Mouse (Mus musculus) embryonic facial prominence, embryonic 15.5 days (tissue): Measurements from ENCODE around the gene Otud5. TPM values are rescaled to one million over a fixed set of nuclear protein-coding genes. Genes with fewer than 3 reads are reported as not detected.
"Not testable (repeated sequence)": the region's sequence is repeated elsewhere in the genome, so short reads cannot be mapped to it uniquely, and the experiment has no call there.

Experiments
- ATAC-seq: fragments of 200-750 bp; cut with Nextera tagmentation; 2 replicates; pipeline ENCODE4 v1.8.0; 2017; ENCODE audit warnings: low read depth, moderate TSS enrichment; ENCODE audit not compliant: insufficient number of reproducible peaks, low FRiP score, low TSS enrichment
- H3K27ac ChIP-seq: fragments of 300-500 bp; sonication (generic); replicated peaks from 2 replicates; pipeline ENCODE4 v1.5.1; 2015; ENCODE audit warnings: mild to moderate bottlenecking, inconsistent platforms
- H3K27me3 ChIP-seq: fragments of 300-500 bp; sonication (generic); 2 replicates; pipeline ENCODE4 v1.6.1; 2015; ENCODE audit warnings: inconsistent platforms
- H3K36me3 ChIP-seq: fragments of 300-500 bp; sonication (generic); 2 replicates; pipeline ENCODE4 v1.6.1; 2015; ENCODE audit warnings: mild to moderate bottlenecking, inconsistent platforms
- H3K4me1 ChIP-seq: fragments of 300-500 bp; sonication (generic); 2 replicates; pipeline ENCODE4 v1.6.1; 2015; ENCODE audit warnings: inconsistent platforms
- H3K4me2 ChIP-seq: fragments of 300-500 bp; sonication (generic); replicated peaks from 2 replicates; pipeline ENCODE4 v1.6.1; 2015; ENCODE audit warnings: mild to moderate bottlenecking, inconsistent platforms
- H3K4me3 ChIP-seq: fragments of 300-500 bp; sonication (generic); replicated peaks from 2 replicates; pipeline ENCODE4 v1.5.1; 2015; ENCODE audit warnings: mild to moderate bottlenecking, inconsistent platforms
- H3K9ac ChIP-seq: fragments of 300-500 bp; sonication (generic); 2 replicates; pipeline ENCODE4 v1.6.1; 2015; ENCODE audit warnings: inconsistent platforms
- H3K9me3 ChIP-seq: fragments of 300-500 bp; sonication (generic); replicated peaks from 2 replicates; pipeline ENCODE4 v1.6.1; 2016; ENCODE audit warnings: inconsistent platforms
- WGBS: fragments of 180-500 bp; shearing (Covaris S2); methylation state at CpG from one replicate; pipeline ENCODE4 v1.1.7; 2015; 5-methylcytosine and 5-hydroxymethylcytosine counted together
- polyA plus RNA-seq: library from polyadenylated mRNA; unstranded; fragments of >200 nt; fragmentation: Nextera tagmentation; extraction: Ambion mirVana; gene quantifications from 2 replicates; pipeline ENCODE4 v1.2.1, GENCODE M21; 2015

Otud5 gene
- polyA plus RNA-seq, 1 experiment from 2014 or later = 53.9 TPM

DNA sequence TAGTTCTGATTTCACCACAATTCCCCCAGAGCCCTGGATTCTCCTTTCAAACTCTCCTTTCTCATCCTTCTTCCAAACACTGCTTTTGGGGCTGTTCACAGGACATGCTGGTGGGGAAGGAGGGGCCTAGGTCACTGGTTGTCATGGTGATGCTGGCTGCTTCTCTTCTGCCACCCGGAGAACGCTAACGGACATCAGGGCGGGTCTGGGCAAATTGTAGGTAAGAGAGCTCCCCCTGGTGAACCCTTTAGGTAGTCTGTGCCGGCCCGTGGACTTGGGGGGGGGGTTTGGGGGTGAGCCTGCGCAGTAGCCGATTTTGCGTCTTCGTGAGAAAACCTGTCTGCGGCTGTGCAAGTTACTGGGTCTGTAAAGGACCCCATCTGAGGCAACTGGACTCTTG is 38.7 kb downstream of the Otud5 start:
- no peak for ATAC-seq
- Histone ChIP-seq H3K4me1 (0 out of 2 replicates have a peak, but pooled peaks cover 5% of the 10 kb centered on the region), H3K36me3 (no peaks in the 10 kb centered on the region), H3K27ac (no peak overlapping the region), H3K9ac (no peak overlapping the region), H3K27me3 (no peaks in the 10 kb centered on the region), H3K9me3 (no peaks in the 10 kb centered on the region), H3K4me3 (no peak overlapping the region), H3K4me2 (peak overlapping the region; percentile 78)
- WGBS = 18% methylated on average over 11 of the region's 11 CpGs

DNA sequence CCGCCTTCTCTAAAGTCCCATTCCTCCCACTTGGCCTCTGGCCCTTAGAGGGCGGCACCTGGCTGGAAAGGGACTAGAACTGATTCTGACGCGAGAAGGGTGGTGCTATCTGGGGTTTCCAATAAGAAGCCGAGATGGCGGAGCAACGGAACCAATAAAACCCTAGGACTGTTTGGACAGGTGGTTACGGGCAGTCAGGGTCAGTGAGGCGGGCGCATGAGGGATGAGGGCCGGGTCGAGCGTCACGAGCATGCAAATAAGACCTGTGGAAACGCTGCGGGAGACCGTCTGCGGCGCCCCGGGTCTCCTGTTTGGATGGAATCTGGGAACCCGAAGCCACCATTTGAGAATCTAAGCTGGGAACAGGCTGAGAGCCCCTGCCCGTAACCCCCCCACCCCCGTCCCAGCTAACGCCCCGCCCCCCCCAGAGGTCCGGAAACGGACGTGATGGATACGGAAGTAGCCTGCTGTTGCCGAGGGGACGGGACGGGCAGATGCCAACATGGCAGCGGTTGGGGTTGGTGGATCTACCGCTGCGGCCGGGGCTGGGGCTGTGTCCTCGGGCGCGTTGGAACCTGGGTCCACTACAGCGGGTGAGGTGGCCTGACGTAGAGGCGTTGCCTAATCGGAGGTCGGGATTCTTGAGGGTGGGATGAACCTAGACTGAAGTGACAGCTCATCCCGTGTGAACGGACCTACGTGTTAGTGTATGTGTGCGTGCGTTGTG is 42.8 kb downstream of the Otud5 start, which contains the start of gene Slc35a2:
Slc35a2 (plus strand) TSS at position 188 of the 727 bp plus-strand sequence.
- Histone ChIP-seq H3K27me3 (no peaks in the 10 kb centered on the region), H3K4me2 (peak within 1 kb of the TSS; percentile 54), H3K4me1 (0 out of 2 replicates have a peak, but pooled peaks cover 5% of the 10 kb centered on the region), H3K9me3 (no peaks in the 10 kb centered on the region), H3K27ac (peak within 1 kb of the TSS; percentile 87), H3K4me3 (peak within 1 kb of the TSS; percentile 59), H3K9ac (0 out of 2 replicates have a peak within 1 kb of the TSS, but pooled peaks have one; percentile 12), H3K36me3 (no peaks in the 10 kb centered on the region)
- WGBS = 16% methylated on average over 49 of the region's 49 CpGs
- ATAC-seq = peak; percentile 90

DNA sequence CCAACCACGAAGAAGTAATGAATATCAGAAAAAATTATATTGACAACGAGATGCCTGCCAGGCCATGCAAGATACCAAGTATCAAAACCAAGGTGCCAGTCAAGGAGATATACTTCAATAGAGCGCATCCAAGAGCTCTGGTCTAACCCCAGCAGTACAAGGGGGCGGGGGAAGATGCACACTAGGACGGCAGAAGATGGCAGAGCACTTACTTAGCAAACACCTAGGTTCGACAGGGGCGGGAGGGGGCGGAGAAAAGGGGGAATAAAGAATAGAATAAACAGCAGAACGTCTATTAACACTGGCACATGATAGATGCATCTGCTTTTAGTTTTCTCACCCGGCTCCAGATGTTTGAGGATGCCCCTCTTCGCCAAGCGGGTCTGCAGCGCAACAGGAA is 57.0 kb downstream of the Otud5 start:
- no peaks in the 10 kb centered on the region for H3K4me1 ChIP-seq
- H3K9ac ChIP-seq = no peak overlapping the region
- peak overlapping the region; percentile 59 for H3K4me3 ChIP-seq
- H3K36me3 ChIP-seq = peaks cover 17% of the 10 kb centered on the region; the same call in 1 of the 2 replicates
- 23% methylated on average over 13 of the region's 13 CpGs for WGBS
- no peaks in the 10 kb centered on the region for H3K9me3 ChIP-seq
- H3K4me2 ChIP-seq = peak overlapping the region; percentile 49
- H3K27ac ChIP-seq = peak overlapping the region; percentile 88; the same call in 1 of the 2 replicates
- no peaks in the 10 kb centered on the region for H3K27me3 ChIP-seq
- no peak for ATAC-seq

DNA sequence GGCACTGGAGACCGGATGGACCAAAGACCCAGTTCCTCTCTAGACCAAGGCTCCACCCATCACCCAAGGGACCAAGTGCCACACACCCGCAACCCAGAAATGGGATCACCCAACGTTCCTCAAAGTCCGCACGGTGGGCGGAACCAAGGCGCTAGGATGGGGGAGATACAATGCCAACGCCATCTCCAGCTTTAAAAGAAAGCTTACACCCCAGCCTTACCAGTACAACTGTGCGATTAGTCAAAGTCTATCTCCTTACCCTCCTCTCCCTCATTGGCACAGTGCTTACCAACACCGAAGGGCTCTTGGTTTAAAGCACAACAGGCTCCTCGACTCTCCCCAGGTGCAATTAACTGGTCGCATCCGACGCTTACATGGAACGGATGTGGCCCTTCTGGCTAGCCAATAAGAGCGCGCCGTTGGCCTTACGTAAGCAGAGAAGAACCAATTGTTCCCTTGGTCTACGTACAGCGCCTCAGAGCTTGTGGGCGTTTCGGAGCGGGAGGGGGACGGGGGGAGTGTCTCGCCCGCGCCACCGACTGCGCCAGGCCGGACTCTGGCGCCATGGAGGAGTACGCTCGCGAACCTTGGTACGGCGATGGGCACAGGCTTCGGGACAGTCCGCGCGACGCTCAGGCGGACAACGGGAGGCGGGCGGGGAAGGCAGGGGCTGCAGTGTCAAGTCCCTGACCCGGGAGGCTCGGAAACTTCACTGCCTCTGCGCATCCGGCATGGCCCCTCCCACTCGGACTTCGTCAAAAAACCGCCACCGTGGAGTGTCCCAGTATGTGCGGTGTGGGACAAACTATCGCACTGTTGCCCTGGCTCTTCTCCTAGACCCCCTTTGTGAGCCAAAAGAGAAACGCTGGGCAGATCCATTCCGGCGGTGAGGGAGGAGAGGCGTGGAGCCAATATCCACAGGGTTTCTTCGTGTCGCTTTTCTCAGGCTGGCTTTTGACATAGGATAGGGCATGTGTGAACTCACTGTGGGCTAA is 58.0 kb downstream of the Otud5 start, which contains the start of the genes Pqbp1 and Timm17b:
Pqbp1 (minus strand) TSS at position 390 of the 995 bp plus-strand sequence.
Timm17b (plus strand) TSS at position 478 of the 995 bp plus-strand sequence.
- H3K27me3 ChIP-seq = no peaks in the 10 kb centered on the region
- no peaks in the 10 kb centered on the region for H3K4me1 ChIP-seq
- H3K36me3 ChIP-seq = peaks cover 15% of the 10 kb centered on the region; the same call in 1 of the 2 replicates
- H3K9me3 ChIP-seq = no peaks in the 10 kb centered on the region
- ATAC-seq = peak; percentile 98
- peak within 1 kb of the TSS; percentile 33 for H3K9ac ChIP-seq
- H3K4me3 ChIP-seq = peak within 1 kb of the TSS; percentile 59
- peak within 1 kb of the TSS; percentile 88 for H3K27ac ChIP-seq
- H3K4me2 ChIP-seq = peak within 1 kb of the TSS; percentile 49
- 20% methylated on average over 62 of the region's 62 CpGs for WGBS

DNA sequence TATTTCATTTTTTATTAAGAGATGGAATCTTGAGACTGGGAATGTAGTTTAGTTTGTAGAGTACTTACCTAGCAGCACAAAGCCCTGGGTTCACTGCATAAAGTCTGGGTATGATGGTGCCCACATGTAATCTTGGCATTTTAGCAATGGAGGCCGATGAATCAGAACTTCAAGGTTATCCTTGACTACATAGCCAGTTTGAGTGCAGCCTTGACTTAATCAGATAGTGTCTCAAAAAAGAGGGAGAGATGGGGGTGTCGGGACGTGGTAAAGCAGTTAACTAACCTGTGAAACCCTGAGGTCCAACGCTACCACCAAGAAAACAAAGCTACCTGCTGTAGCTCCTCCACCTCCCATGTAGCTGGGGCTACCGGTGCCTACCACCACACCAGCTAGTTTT is 63.3 kb downstream of the Otud5 start:
- 92% methylated on average over 5 of the region's 5 CpGs for WGBS
- no peak for ATAC-seq
- no peaks in the 10 kb centered on the region for H3K9me3 ChIP-seq
- no peak overlapping the region for H3K4me2 ChIP-seq
- H3K27ac ChIP-seq = no peak overlapping the region
- no peaks in the 10 kb centered on the region for H3K27me3 ChIP-seq
- peaks cover 4% of the 10 kb centered on the region; the same call in 1 of the 2 replicates for H3K36me3 ChIP-seq
- H3K4me3 ChIP-seq = no peak overlapping the region
- no peak overlapping the region for H3K9ac ChIP-seq
- H3K4me1 ChIP-seq = no peaks in the 10 kb centered on the region

DNA sequence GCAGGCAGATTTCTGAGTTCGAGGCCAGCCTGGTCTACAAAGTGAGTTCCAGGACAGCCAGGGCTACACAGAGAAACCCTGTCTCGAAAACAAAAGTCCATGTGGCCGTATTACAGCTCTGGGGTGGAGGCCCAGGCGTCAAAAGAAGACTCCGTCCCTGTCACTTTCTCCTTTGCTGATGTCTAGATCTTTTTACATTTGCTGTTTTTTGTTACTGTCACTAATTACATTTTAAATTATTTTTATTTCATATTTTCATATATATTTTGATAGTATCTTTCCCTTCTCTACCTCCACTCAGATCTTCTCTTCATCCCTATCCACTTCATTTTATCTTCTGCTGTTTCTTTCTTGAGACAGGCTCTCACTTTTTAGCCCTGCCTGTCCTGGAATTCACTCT is 66.6 kb downstream of the Otud5 start, which contains the start of gene Gm10491:
Gm10491 (minus strand) TSS at position 101 of the 400 bp plus-strand sequence.
- ATAC-seq = no peak
- no peaks in the 10 kb centered on the region for H3K9me3 ChIP-seq
- WGBS = 78% methylated on average over 5 of the region's 5 CpGs
- H3K36me3 ChIP-seq = peaks cover 4% of the 10 kb centered on the region; the same call in 1 of the 2 replicates
- no peak within 1 kb of the TSS for H3K9ac ChIP-seq
- no peak within 1 kb of the TSS for H3K4me2 ChIP-seq
- no peak within 1 kb of the TSS for H3K4me3 ChIP-seq
- H3K27ac ChIP-seq = no peak within 1 kb of the TSS
- no peaks in the 10 kb centered on the region for H3K27me3 ChIP-seq
- H3K4me1 ChIP-seq = no peaks in the 10 kb centered on the region

DNA sequence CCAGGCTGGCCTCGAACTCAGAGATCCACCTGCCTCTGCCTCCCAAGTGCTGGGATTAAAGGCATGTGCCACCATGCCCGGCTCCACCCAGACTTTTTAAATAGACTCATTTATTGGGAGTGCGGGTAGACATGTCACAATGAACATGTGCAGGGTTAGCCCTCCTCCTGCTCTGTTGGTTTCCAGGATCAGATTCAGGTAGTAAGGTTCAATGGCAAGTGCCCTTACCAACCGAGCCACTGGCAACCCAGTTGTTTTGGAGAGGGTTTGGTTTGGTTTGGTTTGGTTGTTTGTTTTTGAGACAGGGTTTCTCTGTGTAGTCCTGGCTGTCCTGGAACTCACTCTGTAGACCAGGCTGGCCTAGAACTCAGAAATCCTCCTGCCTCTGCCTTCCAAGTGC is 68.1 kb downstream of the Otud5 start, which contains the start of gene Gm10490:
Gm10490 (plus strand) TSS at position 301 of the 400 bp plus-strand sequence.
- H3K4me1 ChIP-seq, ATAC-seq, H3K27ac ChIP-seq, H3K36me3 ChIP-seq, H3K4me2 ChIP-seq, H3K4me3 ChIP-seq, H3K9me3 ChIP-seq, H3K9ac ChIP-seq, H3K27me3 ChIP-seq: not testable (repeated sequence)
- WGBS = 91% methylated on average over 4 of the region's 4 CpGs

DNA sequence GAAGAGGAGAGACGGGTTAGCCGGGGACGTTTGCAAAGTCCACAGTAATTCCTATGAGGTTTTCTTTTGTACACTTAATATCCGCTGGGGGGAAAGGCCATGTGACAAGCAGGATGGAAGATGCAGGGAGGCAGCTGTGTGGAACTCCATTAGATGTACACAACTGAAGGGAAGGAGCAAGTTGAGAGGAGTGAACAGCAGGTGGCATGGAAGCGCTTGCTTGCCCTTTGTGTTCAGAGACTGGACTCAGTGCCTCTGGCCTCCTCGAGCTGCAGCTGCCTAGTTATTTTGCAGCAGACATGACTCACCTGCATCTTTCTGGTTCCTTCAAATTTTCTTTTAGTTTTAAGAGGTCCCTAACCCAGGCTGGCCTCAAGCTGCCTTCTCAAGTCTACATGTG is 69.3 kb downstream of the Otud5 start:
- no peaks in the 10 kb centered on the region for H3K27me3 ChIP-seq
- no peak overlapping the region for H3K4me2 ChIP-seq
- no peak overlapping the region for H3K27ac ChIP-seq
- WGBS = 46% methylated on average over 6 of the region's 6 CpGs
- no peak overlapping the region for H3K9ac ChIP-seq
- H3K36me3 ChIP-seq = peaks cover 4% of the 10 kb centered on the region; the same call in 1 of the 2 replicates
- no peaks in the 10 kb centered on the region for H3K9me3 ChIP-seq
- H3K4me1 ChIP-seq = no peaks in the 10 kb centered on the region
- no peak overlapping the region for H3K4me3 ChIP-seq
- no peak for ATAC-seq

DNA sequence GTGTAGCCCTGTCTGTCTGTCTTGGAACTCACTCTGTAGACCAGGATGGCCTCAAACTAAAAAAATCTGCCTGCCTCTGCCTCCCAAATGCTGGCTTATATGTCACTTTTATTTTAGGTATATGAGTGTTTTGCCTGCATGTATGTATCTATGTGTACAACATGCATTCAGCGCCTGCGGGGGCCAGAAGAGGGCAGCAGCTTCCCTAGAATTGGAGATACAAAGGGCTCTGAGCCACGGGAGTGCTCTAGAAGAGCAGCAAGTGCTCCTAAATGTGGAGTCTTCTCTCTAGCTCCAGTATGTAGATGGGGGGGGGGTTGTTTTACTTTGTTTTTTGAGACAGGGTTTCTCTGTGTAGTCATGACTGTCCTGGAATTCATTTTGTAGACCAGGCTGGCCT is 74.5 kb downstream of the Otud5 start:
- not testable (repeated sequence) for H3K4me2 ChIP-seq, H3K9ac ChIP-seq, H3K36me3 ChIP-seq, H3K4me3 ChIP-seq, ATAC-seq, H3K27ac ChIP-seq, H3K4me1 ChIP-seq, H3K9me3 ChIP-seq
- peaks cover 13% of the 10 kb centered on the region for H3K27me3 ChIP-seq
- WGBS = 22% methylated on average over 3 of the region's 3 CpGs

DNA sequence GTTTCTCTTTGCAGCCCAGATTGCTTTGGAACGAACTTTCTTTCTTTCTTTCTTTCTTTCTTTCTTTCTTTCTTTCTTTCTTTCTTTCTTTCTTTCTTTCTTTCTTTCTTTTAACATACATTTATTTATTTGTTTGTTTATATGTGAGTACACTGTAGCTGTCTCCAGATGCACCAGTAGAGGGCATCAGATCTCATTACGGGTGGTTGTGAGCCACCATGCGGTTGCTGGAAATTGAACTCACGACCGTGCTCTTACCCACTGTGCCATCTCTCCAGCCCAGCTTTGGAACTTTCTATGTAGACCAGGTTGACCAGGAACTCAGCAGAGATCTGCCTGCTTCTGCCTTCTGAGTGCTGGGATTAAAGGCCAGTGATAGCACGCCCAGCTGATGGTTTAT is 76.8 kb downstream of the Otud5 start:
- WGBS = 72% methylated on average over 6 of the region's 6 CpGs

More for the DNA sequence above, 76.8 kb downstream of the Otud5 start:
- not testable (repeated sequence) for ATAC-seq, H3K4me2 ChIP-seq, H3K9ac ChIP-seq, H3K4me3 ChIP-seq, H3K9me3 ChIP-seq, H3K27ac ChIP-seq, H3K36me3 ChIP-seq, H3K4me1 ChIP-seq
- H3K27me3 ChIP-seq = peaks cover 34% of the 10 kb centered on the region
